Mouse (Mus musculus): ENCODE data around the gene Mc1r.
"Not testable (repeated sequence)": the region's sequence is repeated elsewhere in the genome, so short reads cannot be mapped to it uniquely, and the experiment has no call there.

Gene Mc1r

GRCm38 (mm10) chr8:123411781-123412327 is 4.9 kb downstream of the Mc1r start:
- DNase-seq = peak; percentile 72

GRCm38 (mm10) chr8:123412560-123413170 is 5.8 kb downstream of the Mc1r start:
- peak; percentile 83 for DNase-seq

DNA sequence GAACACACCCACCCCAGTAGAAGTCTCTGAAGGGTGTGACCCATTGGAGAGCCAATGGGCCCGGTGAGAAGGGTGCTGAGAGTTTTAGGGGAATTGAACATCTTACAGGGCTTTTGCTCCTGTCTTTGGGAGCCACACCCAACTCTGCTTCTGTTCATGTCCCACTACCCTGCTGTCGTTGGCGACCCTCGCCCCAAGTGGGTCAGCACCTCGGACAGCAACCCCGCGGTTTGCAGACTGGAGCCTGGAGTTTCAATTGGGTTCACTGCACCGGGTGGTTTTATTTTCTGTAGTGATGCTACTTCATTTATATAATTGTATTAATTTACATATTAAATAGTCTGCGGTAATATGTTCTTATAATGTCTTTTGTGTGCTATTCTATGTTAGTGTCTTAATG is 7.3 kb downstream of the Mc1r start:
- no peak for DNase-seq

DNA sequence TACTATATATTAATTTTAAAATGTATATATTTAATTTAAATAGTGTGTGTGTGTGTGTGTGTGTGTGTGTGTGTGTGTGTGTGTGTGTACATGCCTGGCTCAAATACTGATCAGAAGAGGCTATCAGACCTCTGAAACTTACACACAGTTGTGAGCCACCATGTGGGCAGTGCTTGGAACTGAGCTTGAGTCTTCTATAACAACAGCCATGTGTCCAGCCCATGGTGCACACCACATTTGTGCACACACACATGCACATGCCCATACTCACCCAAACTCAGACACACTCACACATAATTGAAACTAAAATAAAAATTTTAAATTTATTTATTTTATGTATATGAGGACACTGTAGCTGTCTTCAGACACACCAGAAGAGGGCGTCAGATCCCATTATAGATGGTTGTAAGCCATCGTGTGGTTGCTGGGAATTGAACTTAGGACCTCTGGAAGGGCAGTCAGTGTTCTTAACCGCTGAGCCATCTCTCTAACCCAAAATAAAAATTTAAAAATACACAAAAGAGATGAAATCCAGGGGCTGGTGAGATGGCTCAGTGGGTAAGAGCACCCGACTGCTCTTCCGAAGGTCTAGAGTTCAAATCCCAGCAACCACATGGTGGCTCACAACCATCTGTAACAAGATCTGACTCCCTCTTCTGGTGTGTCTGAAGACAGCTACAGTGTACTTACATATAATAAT is 8.2 kb downstream of the Mc1r start:
- DNase-seq = not testable (repeated sequence)

DNA sequence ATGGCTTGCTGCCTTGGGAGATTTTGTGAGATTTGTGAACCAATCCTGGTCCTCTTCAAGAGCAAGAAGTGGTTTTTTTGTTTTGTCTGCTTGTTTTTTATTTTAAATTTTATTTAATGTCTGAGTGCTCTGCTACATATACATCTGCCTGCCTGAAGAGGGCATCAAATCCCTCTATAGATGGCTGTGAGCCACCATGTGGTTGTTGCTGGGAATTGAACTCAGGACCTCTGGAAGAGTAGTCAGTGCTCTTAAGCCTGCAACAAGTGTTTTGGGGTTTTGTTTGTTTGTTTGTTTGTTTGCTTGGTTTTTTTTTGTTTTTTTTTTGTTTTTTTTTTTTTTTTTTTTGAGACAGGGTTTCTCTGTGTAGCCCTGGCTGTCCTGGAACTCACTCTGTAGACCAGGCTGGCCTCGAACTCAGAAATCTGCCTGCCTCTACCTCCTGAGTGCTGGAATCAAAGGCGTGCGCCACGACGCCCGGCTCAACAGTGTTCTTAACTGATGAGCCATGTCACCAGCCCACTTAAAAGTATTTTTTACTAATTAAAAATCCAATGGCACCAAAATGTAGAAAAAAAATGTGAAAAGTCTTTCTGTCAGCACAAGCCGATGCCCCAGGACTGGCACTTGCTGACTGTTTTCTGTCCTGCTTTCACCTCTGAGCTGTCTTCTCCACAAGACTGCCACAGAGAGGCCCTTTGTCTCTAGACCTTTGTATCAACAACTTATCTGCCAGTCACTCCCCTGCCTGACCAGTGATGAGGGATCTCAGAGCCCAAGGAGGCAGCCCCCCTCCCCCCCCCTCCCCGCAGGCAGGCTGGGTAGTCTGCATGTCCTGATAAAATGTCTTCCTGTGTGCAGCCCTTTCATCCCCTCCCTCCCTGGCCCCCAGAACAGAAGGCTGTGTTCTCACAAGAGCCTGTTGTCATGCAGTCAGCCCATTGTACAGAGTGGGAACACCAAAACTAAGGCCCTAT is 9.3 kb downstream of the Mc1r start:
- no peak for DNase-seq

- DNase-seq = no peak
Observed at GRCm38 (mm10) chr8:123416944-123417555, 10.1 kb downstream of the Mc1r start.

DNA sequence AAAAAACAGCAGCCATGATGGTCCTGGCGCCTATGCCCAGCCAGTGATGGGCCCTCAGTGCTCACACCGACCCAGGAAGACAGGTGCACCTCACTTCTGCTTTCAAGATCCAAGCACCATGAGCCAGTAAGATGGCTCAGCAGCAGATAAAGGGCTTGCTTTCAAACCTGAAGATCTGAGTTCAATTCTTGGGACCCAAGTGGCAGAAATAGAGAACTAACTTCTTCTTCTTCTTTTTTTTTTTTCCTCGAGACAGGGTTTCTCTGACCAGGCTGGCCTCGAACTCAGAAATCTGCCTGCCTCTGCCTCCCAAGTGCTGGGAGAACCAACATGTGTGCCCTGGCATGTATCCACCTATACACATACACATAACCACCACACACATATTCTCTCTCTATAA is 12.8 kb downstream of the Mc1r start:
- DNase-seq = no peak

- no peak for DNase-seq
Observed at GRCm38 (mm10) chr8:123420525-123421281, 13.8 kb downstream of the Mc1r start.

DNA sequence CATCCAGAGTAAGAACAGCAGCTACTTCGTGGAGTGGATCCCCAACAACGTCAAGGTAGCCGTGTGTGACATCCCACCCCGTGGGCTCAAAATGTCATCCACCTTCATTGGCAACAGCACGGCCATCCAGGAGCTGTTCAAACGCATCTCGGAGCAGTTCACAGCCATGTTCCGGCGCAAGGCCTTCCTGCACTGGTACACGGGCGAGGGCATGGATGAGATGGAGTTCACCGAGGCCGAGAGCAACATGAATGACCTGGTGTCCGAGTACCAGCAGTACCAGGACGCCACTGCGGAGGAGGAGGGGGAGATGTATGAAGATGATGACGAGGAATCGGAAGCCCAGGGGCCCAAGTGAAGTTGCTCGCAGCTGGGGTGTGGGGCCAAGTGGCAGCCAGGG is 14.4 kb downstream of the Mc1r start:
- no peak for DNase-seq

DNA sequence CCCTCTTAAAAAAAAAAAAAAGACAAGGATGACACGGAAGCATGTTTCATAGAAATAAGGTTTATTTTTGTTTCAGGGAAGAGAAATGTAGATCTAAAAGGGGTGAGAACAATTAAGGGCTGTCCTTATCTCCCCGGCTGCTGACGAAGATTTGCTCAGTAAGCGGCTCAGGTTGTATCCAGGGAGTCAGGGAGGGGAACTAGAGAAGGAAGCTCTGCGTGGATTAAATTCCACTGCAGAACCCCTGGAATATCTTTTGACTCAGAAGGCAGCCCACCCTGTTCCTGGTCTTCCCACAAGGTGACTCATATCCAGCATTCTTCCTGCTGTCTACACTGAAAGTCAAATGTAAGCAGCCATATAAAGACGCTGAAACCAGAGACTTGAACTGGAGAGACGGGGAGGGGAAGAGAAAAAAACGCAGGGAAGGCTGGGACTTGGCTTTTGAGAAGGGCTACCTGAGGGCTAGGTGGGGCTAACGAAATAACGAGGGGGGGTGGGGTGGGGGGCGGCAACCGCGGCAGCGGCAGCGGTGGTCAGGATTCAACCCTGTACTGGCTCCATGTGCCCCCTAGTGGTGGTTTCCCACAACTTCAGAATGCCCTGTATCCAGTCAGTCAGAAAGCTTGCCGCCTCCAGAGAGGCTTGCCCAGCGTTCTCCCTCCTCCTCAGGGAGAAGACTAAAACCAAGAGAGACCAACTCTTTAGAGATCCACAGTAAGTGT is 15.3 kb downstream of the Mc1r start:
- peak; percentile 80 for DNase-seq

DNA sequence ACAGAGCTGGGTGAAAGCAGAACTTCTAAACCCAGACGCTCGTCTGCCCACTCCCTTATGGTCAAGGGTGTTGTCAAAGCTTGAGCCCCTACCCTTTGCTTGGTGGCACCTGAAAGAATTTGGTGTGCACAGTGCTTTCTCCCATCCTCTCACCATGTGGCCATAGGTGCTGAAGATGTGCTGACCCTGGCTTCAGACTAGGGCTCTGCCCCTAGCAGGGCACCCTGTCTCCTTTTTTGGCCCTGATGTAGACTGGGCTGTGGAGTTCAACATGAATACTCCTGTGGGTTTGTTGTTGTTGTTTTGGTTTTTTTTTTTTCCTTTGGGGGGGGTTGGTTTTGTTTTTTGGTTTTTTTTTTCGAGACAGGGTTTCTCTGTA is 15.9 kb downstream of the Mc1r start:
- no peak for DNase-seq

- DNase-seq = no peak
Observed at GRCm38 (mm10) chr8:123423441-123423840, 16.5 kb downstream of the Mc1r start, which contains the start of gene Def8. Gene Def8 (plus strand): TSS chr8:123423527.

DNA sequence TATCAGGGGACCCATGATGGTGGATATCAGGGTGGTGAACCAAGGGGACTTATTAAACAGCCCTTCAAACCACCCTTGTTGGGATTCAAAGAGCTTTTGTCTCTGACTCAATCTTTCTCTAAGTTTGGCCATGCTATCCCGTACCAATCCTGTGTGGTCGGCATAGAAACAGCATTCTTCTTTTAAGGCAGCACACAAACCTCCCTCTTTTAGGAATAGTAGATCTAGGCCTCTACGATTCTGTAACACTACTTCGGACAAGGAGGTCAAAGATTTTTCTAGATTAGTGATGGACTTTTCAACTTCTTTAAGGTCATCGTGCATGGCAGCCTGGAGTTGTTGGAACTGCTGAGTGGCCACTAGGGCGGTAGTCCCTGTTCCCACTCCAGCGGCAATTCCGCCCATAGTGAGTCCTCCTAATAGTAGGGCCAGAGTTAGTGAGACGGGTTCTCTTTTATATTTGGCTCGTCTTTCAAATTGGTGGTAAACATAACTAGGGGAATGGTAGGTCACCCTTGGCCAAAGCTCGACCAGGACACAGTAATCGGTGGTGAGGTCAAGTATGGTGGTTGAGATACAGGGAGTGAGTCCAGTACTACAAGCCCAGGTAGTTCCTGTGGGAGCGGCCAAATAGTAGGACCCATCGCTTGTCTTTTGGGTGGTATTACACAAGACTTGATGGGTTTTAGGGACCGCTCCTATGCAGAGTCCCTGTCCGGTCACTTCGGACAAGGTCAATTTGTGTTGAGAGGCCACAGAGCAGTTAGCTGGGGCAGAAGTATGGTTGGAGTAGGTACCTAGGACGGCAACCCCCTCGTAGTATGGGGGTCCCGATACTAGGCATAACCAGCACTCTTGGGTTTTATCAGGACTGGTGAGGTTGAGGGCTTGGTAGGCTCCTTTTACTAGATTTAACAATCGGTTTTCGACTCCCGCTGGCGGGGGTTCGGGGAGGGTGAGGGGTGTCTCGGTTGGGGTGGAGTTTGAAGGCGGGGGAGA is 19.9 kb downstream of the Mc1r start:
- no peak for DNase-seq

- peak; percentile 29 for DNase-seq
Observed at GRCm38 (mm10) chr8:123427639-123428275, 20.9 kb downstream of the Mc1r start.

DNA sequence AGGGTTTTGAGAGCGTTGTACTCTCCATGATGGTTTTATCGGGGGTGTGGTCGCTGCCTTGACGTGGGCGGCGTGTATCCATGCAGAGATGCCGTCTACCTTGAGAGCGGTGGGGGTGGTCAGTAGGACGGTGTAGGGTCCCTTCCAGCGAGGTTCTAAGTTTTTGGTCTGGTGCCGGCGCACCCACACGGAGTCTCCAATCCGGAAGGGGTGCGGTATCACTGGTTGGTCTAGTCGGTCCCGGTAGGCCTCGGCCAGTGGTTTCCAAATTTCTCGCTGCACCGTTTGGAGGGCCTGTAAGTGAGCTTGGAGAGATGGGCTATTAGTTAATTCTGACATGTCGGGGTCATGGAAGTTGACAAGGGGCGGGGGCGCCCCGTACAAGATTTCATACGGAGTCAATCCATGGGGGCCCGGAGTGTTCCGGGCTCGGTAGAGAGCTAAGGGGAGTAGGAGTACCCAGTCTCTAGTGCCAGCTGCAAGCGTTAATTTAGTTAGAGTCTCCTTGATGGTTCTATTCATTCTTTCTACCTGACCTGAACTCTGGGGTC is 21.5 kb downstream of the Mc1r start:
- DNase-seq = peak; percentile 30

- no peak for DNase-seq
Observed at GRCm38 (mm10) chr8:123428939-123429721, 22.2 kb downstream of the Mc1r start.

DNA sequence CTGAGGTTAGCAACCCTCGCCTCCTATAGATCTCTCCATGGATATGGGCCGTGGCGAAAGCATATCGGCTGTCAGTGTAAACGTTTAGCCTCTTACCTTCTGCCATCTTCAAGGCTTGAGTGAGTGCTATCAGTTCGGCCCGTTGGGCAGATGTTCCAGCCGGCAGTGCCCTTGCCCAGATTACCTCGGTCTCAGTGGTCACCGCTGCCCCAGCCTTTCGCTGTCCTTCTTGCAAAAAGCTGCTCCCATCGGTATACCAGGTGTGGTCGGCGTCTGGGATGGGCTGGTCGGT is 22.8 kb downstream of the Mc1r start:
- DNase-seq = not testable (repeated sequence)

DNA sequence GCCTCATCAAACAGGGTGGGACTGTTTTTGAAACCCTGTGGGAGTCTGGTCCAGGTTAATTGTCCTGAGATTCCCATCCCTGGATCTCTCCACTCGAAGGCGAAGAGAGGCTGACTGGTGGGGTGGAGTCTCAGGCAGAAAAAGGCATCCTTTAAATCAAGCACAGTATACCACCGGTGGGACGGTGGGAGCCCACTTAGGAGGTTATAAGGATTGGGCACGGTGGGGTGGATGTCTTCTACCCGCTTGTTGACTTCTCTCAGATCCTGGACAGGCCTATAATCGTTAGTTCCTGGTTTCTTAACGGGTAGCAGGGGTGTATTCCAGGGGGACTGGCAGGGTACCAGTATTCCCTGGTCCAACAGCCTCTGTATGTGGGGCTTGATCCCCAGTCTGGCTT is 24.0 kb downstream of the Mc1r start:
- DNase-seq = not testable (repeated sequence)
